Mouse (Mus musculus) brain, embryonic 18.5 days (tissue): ENCODE data around the gene Rbms1.

ENCODE experiments used
- DNase-seq: peaks from one replicate; pipeline ENCODE4 v3.0.0-alpha.2; 2012; ENCODE audit warnings: low read depth, low spot score

The Rbms1 gene

DNA sequence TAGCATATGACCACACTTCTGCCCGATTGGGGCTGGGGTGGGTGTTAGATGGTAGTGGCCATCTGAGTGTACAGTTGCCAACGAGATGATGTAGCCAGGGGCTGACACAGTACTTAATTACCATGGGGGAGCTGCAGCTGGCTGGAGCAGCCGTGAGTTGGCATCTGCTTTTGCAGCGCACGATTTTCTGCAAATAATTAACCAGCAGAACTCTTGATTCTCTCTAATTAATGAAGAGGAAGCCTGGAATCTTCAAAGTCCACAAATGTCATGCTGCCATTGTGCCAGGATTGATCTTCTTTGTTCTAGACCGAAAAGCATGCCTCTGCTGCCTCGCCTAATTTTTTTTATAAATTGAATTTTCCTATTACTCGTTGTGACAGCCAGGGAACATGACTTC, 249.1 kb downstream of the Rbms1 start:
- DNase-seq = no peak

DNA sequence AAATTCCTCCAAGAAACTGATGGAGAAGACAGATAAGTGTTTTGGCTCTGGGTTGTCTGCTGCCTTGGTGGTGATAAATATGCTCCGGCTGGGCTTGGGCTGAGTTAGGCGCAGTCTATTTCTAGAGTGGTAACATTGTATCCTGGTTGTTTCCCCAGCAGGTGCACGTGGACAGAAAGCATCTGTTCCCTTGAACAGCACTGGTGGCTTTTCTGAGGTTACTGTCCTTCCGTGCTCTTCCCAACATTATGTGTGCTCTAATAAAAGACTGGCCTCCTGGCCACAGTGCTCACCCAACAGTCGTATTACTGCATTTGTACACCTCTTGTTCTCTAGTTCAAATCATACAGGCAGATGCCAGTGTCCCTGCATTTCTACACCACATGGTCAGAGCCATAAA, 250.1 kb downstream of the Rbms1 start:
- no peak for DNase-seq

DNA sequence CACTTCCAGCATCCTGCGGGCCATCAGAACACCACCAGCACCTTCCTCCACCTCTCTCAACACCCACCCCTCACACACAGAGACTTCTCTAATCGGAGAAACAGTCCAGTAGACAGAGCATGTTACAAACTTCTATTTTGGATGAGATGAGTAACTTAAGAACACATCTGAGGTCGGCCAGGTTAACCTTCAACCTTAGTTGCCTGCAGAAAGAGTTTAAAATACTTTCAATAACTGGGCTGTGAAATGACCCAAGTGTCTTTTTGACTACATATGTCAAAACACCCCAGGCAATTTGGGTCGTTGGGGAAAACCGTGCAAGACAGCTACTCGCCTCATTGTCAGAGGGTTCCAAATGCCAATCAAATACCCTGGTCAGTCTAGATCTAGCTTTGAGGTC, 250.5 kb downstream of the Rbms1 start:
- no peak for DNase-seq

DNA sequence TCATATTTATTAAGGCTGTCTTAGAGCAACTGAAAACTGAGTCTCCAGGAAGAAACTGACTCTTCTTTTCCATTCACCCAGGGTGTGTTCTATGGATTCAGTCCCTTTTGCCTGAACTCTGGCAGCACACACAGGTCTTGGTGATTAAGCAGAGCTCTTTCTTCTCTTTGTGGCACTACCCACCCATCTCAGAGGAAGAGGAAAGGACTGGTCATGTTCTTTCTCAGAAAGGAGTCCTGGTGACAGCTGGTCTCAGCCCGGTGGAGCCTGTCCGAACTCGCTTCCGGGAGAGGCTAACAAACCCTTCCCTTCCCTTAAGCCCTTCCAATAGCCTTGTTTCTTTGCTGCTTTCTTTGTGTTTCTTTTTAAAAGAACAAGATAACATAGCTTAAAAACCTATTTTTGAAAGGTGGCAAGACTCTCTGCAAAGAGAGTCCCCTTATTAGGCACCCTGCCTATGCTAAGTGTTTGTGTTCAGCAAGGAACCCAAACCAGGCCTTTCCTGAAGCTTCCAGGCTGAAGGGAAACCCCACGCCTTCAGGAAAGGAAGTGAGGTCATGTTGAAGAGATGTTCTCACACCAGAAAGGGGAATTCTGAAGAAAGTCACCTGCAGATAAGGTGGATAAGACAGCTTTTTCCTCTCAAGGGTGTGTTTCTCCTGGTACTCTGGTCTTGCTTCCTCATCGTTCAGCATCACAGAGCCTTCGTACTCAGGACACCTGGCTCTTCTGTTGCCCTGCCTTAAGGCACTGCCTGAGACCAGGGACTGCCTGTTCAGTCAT, 251.7 kb downstream of the Rbms1 start:
- no peak for DNase-seq

DNA sequence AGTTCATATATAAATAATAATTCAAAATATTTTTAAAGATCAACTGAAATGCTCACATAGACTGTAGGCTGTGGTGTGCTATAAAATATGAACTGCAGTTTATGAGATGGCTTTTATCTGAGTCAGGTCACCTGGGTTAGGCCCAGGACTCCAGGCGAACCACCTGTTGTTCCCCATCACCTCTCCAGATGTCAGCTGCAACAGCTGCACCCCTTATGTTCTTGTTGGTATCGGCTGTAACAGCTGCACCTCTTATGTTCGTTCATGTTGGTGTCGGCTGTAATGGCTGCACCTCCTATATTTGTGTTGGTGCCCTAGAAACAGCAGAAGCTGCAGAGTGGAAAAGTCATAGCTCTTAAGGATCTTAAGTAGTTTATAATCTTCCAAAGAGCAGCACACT, 252.7 kb downstream of the Rbms1 start:
- no peak for DNase-seq

DNA sequence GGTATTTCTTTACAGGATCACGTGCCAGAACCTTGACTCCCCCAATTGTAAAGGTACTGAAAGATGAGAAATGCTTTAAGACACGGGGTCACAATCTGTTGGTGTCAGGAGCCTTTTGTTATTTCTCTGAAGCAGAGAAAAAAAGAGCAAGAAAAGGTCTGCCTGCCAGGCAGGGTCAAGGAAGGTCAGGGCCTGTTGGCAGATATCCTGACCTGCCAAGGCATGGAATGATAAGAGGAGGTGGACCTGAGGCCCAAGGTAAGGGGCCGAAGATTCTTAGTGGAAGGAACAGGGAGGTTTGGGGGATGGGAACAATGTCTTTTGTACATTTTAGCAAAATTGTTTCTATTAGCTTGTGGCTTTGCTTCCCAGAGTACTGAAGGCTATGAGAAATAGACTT, 254.3 kb downstream of the Rbms1 start:
- DNase-seq = no peak

DNA sequence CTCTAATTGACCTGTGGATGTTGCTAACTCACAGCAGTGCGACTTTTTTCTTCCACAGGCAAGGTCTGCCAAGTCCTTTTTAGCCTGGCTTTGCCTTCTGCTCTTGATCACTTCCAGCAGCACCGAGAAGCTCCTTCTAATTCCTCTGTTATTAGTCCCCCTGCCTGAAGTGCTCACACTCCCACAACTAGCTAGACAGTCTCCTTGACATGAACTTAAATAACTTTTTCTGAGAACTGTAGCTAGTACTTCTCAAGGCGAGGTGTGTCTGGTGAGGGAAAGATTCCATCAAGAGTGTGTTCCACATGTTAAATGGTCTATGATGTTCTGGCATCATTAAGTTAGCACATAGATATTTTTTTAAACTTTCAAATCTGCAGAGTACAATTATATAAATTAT, 256.1 kb downstream of the Rbms1 start:
- DNase-seq = no peak

DNA sequence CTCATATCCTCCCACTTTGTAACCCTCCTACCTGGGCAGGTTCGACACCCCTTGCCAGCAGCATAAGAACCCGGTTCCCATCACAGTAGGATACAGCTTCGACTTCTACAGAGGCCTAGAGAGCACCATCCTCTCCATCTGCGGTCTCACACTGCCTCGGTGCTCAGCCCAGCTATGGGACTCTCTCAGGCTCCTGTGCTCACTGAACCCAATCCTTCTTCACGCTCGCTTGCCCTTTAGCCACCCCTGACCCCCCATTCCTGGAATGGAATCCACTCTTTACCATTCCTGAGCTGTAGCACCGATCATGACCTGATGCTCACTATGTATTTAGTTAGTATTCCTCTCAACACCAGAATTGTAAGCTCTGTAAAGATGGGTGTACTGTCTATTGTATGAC, 257.6 kb downstream of the Rbms1 start:
- no peak for DNase-seq

DNA sequence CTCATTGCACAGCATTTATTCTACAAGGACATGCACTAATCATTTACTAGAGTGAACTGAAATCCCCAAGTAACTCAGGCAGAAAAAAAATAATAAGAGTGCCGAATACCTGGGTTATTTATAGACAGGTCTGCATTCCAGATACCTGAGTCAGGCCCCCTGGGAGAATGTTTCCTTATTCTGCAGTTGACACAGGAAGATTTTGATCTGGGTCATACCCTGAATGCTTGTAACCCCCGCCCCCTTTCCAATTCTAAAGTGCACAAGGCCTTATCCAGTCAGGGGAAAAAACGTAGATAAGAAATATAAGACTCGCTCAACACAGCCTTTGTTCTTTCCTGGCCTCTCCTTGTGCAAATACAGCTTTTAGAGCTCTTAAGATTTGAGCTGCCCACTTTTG, 259.7 kb downstream of the Rbms1 start:
- no peak for DNase-seq

DNA sequence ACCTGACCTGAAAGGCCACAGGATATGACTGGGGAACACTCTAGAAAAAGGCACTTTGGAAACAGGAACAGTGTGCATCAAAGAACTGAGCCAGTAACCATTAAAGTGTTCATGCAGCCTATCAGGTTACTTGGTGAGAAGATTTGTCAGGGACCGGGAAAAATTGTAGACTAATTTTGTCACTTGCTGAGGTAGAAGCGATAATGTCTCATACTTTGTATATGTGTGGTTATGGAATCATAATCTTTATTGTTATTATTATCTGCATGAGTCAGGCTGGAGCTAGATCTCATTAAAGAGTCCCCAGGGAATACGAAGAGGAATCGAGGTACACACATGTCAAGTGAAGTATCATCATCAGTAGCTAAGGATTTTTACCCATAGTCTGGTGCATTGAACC, 262.0 kb downstream of the Rbms1 start:
- DNase-seq = no peak
